ENCODE assay signal across 7 mouse cellular contexts in the genomic region with DNA sequence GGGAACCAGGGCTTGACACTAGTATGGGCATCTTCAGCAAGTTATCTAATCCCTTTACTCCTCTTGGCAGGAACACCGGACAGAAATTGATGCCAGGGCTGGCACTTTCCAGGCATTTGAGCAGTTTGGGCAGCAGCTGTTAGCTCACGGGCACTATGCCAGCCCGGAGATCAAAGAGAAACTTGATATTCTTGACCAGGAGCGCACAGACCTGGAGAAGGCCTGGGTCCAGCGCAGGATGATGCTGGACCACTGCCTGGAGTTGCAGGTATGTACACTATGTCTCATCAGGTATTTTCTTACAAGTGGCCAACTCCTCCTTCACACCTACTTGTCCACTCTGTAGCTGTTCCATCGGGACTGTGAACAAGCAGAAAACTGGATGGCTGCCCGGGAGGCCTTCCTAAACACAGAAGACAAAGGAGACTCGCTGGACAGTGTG. TPM values are rescaled to one million over a fixed set of nuclear protein-coding genes. Genes with fewer than 3 reads are reported as not detected.
A peak's percentile ranks its signal among the peaks of the same experiment; 100 is the strongest.
DNase-seq lines count a peak whose midpoint lies in the region; ATAC-seq and TF ChIP-seq lines count a peak whose summit lies in the region.

No protein-coding gene starts in this region.

- no peak overlapping the region for H3K4me3 ChIP-seq in midbrain, postnatal 0 days (ENCODE audit: low read depth, low read length)
- no peak overlapping the region for H3K4me3 ChIP-seq in midbrain, embryonic 15.5 days
- H3K4me3 ChIP-seq in intestine, postnatal 0 days (ENCODE audit: low read depth, low read length): no peak overlapping the region

- DNase-seq in midbrain, postnatal 0 days (ENCODE audit: low spot score): peak; percentile 77
- DNase-seq in cerebellum, adult 9-10 months: peak; percentile 87
- peak; percentile 31 for DNase-seq in heart, adult 8-10 months (ENCODE audit: low spot score)
- peak; percentile 51 for DNase-seq in right cerebral cortex, postnatal 4 days

- no peak overlapping the region for H3K27ac ChIP-seq in midbrain, postnatal 0 days (ENCODE audit: low read depth, low read length)
- no peak overlapping the region for H3K27ac ChIP-seq in midbrain, embryonic 15.5 days
- no peak overlapping the region for H3K27ac ChIP-seq in intestine, postnatal 0 days (ENCODE audit: low read depth, low read length)

- H3K4me2 ChIP-seq in midbrain, postnatal 0 days (ENCODE audit: low read depth, low read length, poor library complexity, severe bottlenecking): no peak overlapping the region
- no peak overlapping the region for H3K4me2 ChIP-seq in midbrain, embryonic 15.5 days
- H3K4me2 ChIP-seq in intestine, postnatal 0 days (replicated peaks; ENCODE audit: low read depth): no peak overlapping the region

- H3K4me1 ChIP-seq in midbrain, postnatal 0 days (ENCODE audit: insufficient read depth, low read length): no peaks in the 10 kb centered on the region
- no peaks in the 10 kb centered on the region for H3K4me1 ChIP-seq in midbrain, embryonic 15.5 days
- no peaks in the 10 kb centered on the region for H3K4me1 ChIP-seq in intestine, postnatal 0 days (replicated peaks; ENCODE audit: control insufficient read depth, insufficient read depth, low read length)

- ATAC-seq in midbrain, postnatal 0 days (ENCODE audit: low FRiP score): no peak
- no peak for ATAC-seq in midbrain, embryonic 15.5 days (replicated peaks)
- ATAC-seq in granulocyte monocyte progenitor cell, adult 5-6 weeks (replicated peaks; ENCODE audit: poor library complexity, severe bottlenecking): no peak
- no peak for ATAC-seq in intestine, postnatal 0 days

- no peaks in the 10 kb centered on the region for H3K27me3 ChIP-seq in midbrain, postnatal 0 days (ENCODE audit: insufficient read depth, low read length)
- H3K27me3 ChIP-seq in midbrain, embryonic 15.5 days (replicated peaks): no peaks in the 10 kb centered on the region
- H3K27me3 ChIP-seq in intestine, postnatal 0 days (replicated peaks; ENCODE audit: control insufficient read depth, insufficient read depth, low read length): no peaks in the 10 kb centered on the region

- TF ChIP-seq CTCF in midbrain, postnatal 0 days (IDR thresholded peaks at IDR 0.05): no peak
- TF ChIP-seq CTCF in intestine, postnatal 0 days (IDR thresholded peaks at IDR 0.05; ENCODE audit: low read depth): no peak

- H3K9ac ChIP-seq in midbrain, postnatal 0 days (replicated peaks; ENCODE audit: low read length, poor library complexity, severe bottlenecking): no peak overlapping the region
- no peak overlapping the region for H3K9ac ChIP-seq in midbrain, embryonic 15.5 days
- no peak overlapping the region for H3K9ac ChIP-seq in intestine, postnatal 0 days (ENCODE audit: low read depth, low read length)

- H3K9me3 ChIP-seq in midbrain, postnatal 0 days (ENCODE audit: low read length): no peaks in the 10 kb centered on the region
- H3K9me3 ChIP-seq in midbrain, embryonic 15.5 days: no peaks in the 10 kb centered on the region
- H3K9me3 ChIP-seq in intestine, postnatal 0 days (ENCODE audit: control insufficient read depth): no peaks in the 10 kb centered on the region

- 81% methylated on average over 8 of the region's 8 CpGs for WGBS in midbrain, postnatal 0 days
- WGBS in midbrain, embryonic 15.5 days: 89% methylated on average over 8 of the region's 8 CpGs
- WGBS in intestine, postnatal 0 days: 90% methylated on average over 8 of the region's 8 CpGs

- H3K36me3 ChIP-seq in midbrain, postnatal 0 days (ENCODE audit: insufficient read depth, low read length): peaks cover 91% of the 10 kb centered on the region
- peaks cover 94% of the 10 kb centered on the region for H3K36me3 ChIP-seq in midbrain, embryonic 15.5 days (replicated peaks)
- peaks cover 97% of the 10 kb centered on the region for H3K36me3 ChIP-seq in intestine, postnatal 0 days (ENCODE audit: control insufficient read depth, insufficient read depth)

RNA-seq across cellular contexts. Expression of a gene that starts 37.8 kb away (rescaled TPM):
- 87.3 and 96.1 TPM in 2 replicates for total RNA-seq in midbrain, postnatal 0 days (2014; rRNA removed)
- 76.2 and 82.7 TPM in 2 replicates for polyA plus RNA-seq in midbrain, postnatal 0 days (2015; fragmentation: Nextera tagmentation; extraction: Ambion mirVana)
- 86.7 and 88.7 TPM in 2 replicates for polyA plus RNA-seq in midbrain, embryonic 15.5 days (2015; fragmentation: Nextera tagmentation; extraction: Ambion mirVana)
- total RNA-seq in heart, adult 8-10 months (2022): 1 to 10 TPM; 6.5 to 9.2 (median 7.8) TPM
- 21.9 and 23.1 TPM in 2 replicates for total RNA-seq in granulocyte monocyte progenitor cell, adult 5-6 weeks (2014; fragmentation: Nextera tagmentation)
- 11.5 and 14.1 TPM in 2 replicates for total RNA-seq in granulocyte monocyte progenitor cell, adult 5-6 weeks (2017)
- 4.9 and 5.9 TPM in 2 replicates for polyA plus RNA-seq in intestine, postnatal 0 days (2015; fragmentation: Nextera tagmentation; extraction: Ambion mirVana)

RNA-seq across cellular contexts. Expression of a gene that starts 45.5 kb away (rescaled TPM):
- total RNA-seq in midbrain, postnatal 0 days (2014; rRNA removed): 796 and 822 TPM in 2 replicates
- 193 and 200 TPM in 2 replicates for polyA plus RNA-seq in midbrain, postnatal 0 days (2015; fragmentation: Nextera tagmentation; extraction: Ambion mirVana)
- polyA plus RNA-seq in midbrain, embryonic 15.5 days (2015; fragmentation: Nextera tagmentation; extraction: Ambion mirVana): 238 and 239 TPM in 2 replicates
- 100 to 1,000 TPM; 137 to 180 (median 163) TPM for total RNA-seq in heart, adult 8-10 months (2022)
- 63.5 and 99.0 TPM in 2 replicates for total RNA-seq in granulocyte monocyte progenitor cell, adult 5-6 weeks (2014; fragmentation: Nextera tagmentation)
- total RNA-seq in granulocyte monocyte progenitor cell, adult 5-6 weeks (2017): 118 and 129 TPM in 2 replicates
- 58.6 and 60.9 TPM in 2 replicates for polyA plus RNA-seq in intestine, postnatal 0 days (2015; fragmentation: Nextera tagmentation; extraction: Ambion mirVana)

RNA-seq across cellular contexts. Expression of a gene that starts 46.3 kb away (rescaled TPM):
- total RNA-seq in midbrain, postnatal 0 days (2014; rRNA removed): 190 and 269 TPM in 2 replicates
- polyA plus RNA-seq in midbrain, postnatal 0 days (2015; fragmentation: Nextera tagmentation; extraction: Ambion mirVana): 302 and 345 TPM in 2 replicates
- 338 and 355 TPM in 2 replicates for polyA plus RNA-seq in midbrain, embryonic 15.5 days (2015; fragmentation: Nextera tagmentation; extraction: Ambion mirVana)
- total RNA-seq in heart, adult 8-10 months (2022): 100 to 1,000 TPM in 2 of 4 experiments, 10 to 100 TPM in 2; 98.3 to 109 (median 100) TPM
- total RNA-seq in granulocyte monocyte progenitor cell, adult 5-6 weeks (2014; fragmentation: Nextera tagmentation): 415 and 437 TPM in 2 replicates
- total RNA-seq in granulocyte monocyte progenitor cell, adult 5-6 weeks (2017): 2,035 and 2,054 TPM in 2 replicates
- 174 and 180 TPM in 2 replicates for polyA plus RNA-seq in intestine, postnatal 0 days (2015; fragmentation: Nextera tagmentation; extraction: Ambion mirVana)

Comparison
In these comparisons a context has a peak if more than half of its experiments do, and no peak if none do; other contexts are left out.
1. DNase-seq: peak in every context shown above with its lines; median percentile 87 in cerebellum, adult 9-10 months; 77 in midbrain, postnatal 0 days; 51 in right cerebral cortex, postnatal 4 days; 31 in heart, adult 8-10 months.